Mouse (Mus musculus): Measurements from ENCODE around the gene Bicral. TPM values are rescaled to one million over a fixed set of nuclear protein-coding genes. Genes with fewer than 3 reads are reported as not detected.

The Bicral gene
- total and polyA plus RNA-seq, 3 experiments, result 3.0 to 7.4 (median 5.9) TPM

GRCm38 (mm10) chr17:46797386-46797785, 60.9 kb downstream of the Bicral start:
- in situ Hi-C loops (cut with MboI; ENCODE audit: low pct_ligation_motif_present, low pct_unique_long_range_greater_than_20kb, low sequenced_read_pairs) (no loop called here), dilution Hi-C loops (cut with MboI; ENCODE audit: extremely low pct_ligation_motif_present, extremely low pct_unique_long_range_greater_than_20kb, low sequenced_read_pairs) (no loop called here)
- H3K9ac ChIP-seq (ENCODE audit: insufficient read depth, low read depth), result no peak overlapping the region
- peaks cover 22 to 56% of the 10 kb centered on the region in 2 experiments for H3K36me3 ChIP-seq (replicated peaks in 1 of 2; ENCODE audit: control insufficient read depth in 1 of 2, insufficient read depth in 1 of 2, low read length in 1 of 2)
- H3K27me3 ChIP-seq (replicated peaks), result no peaks in the 10 kb centered on the region
- no peak overlapping the region for H3K4me3 ChIP-seq (replicated peaks in 1 of 3; ENCODE audit: low read depth in 2 of 3, low read length in 2 of 3, poor library complexity in 1 of 3)
- no peaks in the 10 kb centered on the region for H3K79me2 ChIP-seq (replicated peaks; ENCODE audit: control insufficient read depth, extremely low read depth, insufficient read depth, poor library complexity, severe bottlenecking)
- DNase-seq (ENCODE audit: extremely low read depth), result no peak
- no peak for TF ChIP-seq POLR2AphosphoS2 (IDR thresholded peaks at IDR 0.05; ENCODE audit: low read depth, low read length)
- no peak for TF ChIP-seq PAX5 (IDR thresholded peaks at IDR 0.05; ENCODE audit: low read length)
- no peak for TF ChIP-seq ETS1 (conservative IDR thresholded peaks at IDR 0.05; ENCODE audit: low read depth, low read length)
- TF ChIP-seq MYC (IDR thresholded peaks at IDR 0.05; ENCODE audit: low read depth, low read length), result no peak
- TF ChIP-seq ELF1 (IDR thresholded peaks at IDR 0.05; ENCODE audit: low read depth, low read length), result no peak
- TF ChIP-seq ZC3H11A (IDR thresholded peaks at IDR 0.05; ENCODE audit: low read depth, low read length), result no peak
- no peak for TF ChIP-seq CHD1 (IDR thresholded peaks at IDR 0.05; ENCODE audit: low read depth, low read length)
- no peak for TF ChIP-seq IRF4 (IDR thresholded peaks at IDR 0.05; ENCODE audit: low read depth, low read length)
- no peak for TF ChIP-seq GABPA (IDR thresholded peaks at IDR 0.05; ENCODE audit: insufficient replicate concordance, low read depth, low read length)
- no peaks in the 10 kb centered on the region for H3K9me3 ChIP-seq (replicated peaks; ENCODE audit: low read length)
- peaks cover 0 to 15% of the 10 kb centered on the region in 2 experiments; a peak in 2 of 4 replicates for H3K4me1 ChIP-seq (ENCODE audit: control insufficient read depth in 1 of 2, insufficient read depth in 2 of 2)
- H3K4me2 ChIP-seq (ENCODE audit: insufficient read depth, low read depth, poor library complexity, severe bottlenecking), result no peak overlapping the region
- H3K27ac ChIP-seq (ENCODE audit: insufficient read depth, low read depth), result no peak overlapping the region

DNA sequence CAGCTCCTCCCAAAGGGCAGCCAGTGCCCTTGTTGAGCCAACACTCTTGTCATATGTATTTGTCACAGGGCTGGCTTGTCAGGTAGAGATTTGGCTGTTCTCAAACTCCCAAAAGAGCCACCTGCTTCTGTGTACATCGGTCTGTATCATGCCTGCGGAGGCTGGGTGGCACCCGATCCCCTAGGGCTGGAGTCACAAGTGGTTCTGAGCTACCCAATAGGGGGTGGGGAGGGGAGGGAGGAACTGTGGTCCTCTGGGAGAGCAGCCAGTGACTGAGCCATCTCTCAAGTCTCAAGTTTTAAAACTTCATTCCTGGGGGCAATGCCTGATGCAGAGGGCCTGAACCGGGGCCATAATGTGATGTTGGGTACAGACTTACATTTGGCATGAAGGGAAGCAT, 61.5 kb downstream of the Bicral start:
- Histone ChIP-seq H3K4me3 (replicated peaks in 1 of 3; ENCODE audit: low read depth in 2 of 3, low read length in 2 of 3, poor library complexity in 1 of 3) (no peak overlapping the region), H3K4me1 (ENCODE audit: control insufficient read depth in 1 of 2, insufficient read depth in 2 of 2) (peaks cover 0 to 9% of the 10 kb centered on the region in 2 experiments; a peak in 1 of 4 replicates), H3K4me2 (ENCODE audit: insufficient read depth, low read depth, poor library complexity, severe bottlenecking) (no peak overlapping the region), H3K36me3 (replicated peaks in 1 of 2; ENCODE audit: control insufficient read depth in 1 of 2, insufficient read depth in 1 of 2, low read length in 1 of 2) (peaks cover 22 to 49% of the 10 kb centered on the region in 2 experiments), H3K9ac (ENCODE audit: insufficient read depth, low read depth) (no peak overlapping the region), H3K27me3 (replicated peaks) (no peaks in the 10 kb centered on the region), H3K79me2 (replicated peaks; ENCODE audit: control insufficient read depth, extremely low read depth, insufficient read depth, poor library complexity, severe bottlenecking) (no peaks in the 10 kb centered on the region), H3K27ac (ENCODE audit: insufficient read depth, low read depth) (no peak overlapping the region), H3K9me3 (replicated peaks; ENCODE audit: low read length) (no peaks in the 10 kb centered on the region)
- TF ChIP-seq MAFK (IDR thresholded peaks at IDR 0.05; ENCODE audit: insufficient replicate concordance, low read length) (no peak), POLR2AphosphoS2 (IDR thresholded peaks at IDR 0.05; ENCODE audit: low read depth, low read length) (no peak), TBP (conservative IDR thresholded peaks at IDR 0.05; ENCODE audit: low read depth, low read length) (no peak), MAX (IDR thresholded peaks at IDR 0.05; ENCODE audit: low read length) (no peak), KAT2A (IDR thresholded peaks at IDR 0.05; ENCODE audit: insufficient replicate concordance, low read length) (no peak), EP300 (IDR thresholded peaks at IDR 0.05; ENCODE audit: low read length) (no peak), IRF4 (IDR thresholded peaks at IDR 0.05; ENCODE audit: low read depth, low read length) (no peak), PAX5 (IDR thresholded peaks at IDR 0.05; ENCODE audit: low read length) (no peak), SIN3A (IDR thresholded peaks at IDR 0.05; ENCODE audit: low read length) (no peak), CTCF (conservative IDR thresholded peaks at IDR 0.05 in 1 of 2, IDR thresholded peaks at IDR 0.05 in 1 of 2; ENCODE audit: low read depth in 2 of 2, low read length in 2 of 2) (no peak), ZC3H11A (IDR thresholded peaks at IDR 0.05; ENCODE audit: low read depth, low read length) (no peak), ZMIZ1 (IDR thresholded peaks at IDR 0.05; ENCODE audit: low read depth, low read length) (no peak), JUND (conservative IDR thresholded peaks at IDR 0.05; ENCODE audit: low read depth, low read length) (no peak)
- no peak for DNase-seq (ENCODE audit: extremely low read depth)
- dilution Hi-C loops (cut with MboI; ENCODE audit: extremely low pct_ligation_motif_present, extremely low pct_unique_long_range_greater_than_20kb, low sequenced_read_pairs) (no loop called here), in situ Hi-C loops (cut with MboI; ENCODE audit: low pct_ligation_motif_present, low pct_unique_long_range_greater_than_20kb, low sequenced_read_pairs) (no loop called here)
